17 mouse cellular contexts compared by ENCODE assay signal in genomic region chr3:22137793-22138579, GRCm38 (mm10).
DNase-seq lines count a peak whose midpoint lies in the region; ATAC-seq lines count a peak whose summit lies in the region.
"Had no signal": no experiment of that assay in that cellular context is flagged by ENCODE, and none has a peak within 500 bp of the region (broad histone marks: within the 10 kb centered on the region; RNA-seq: fewer than 3 reads in every experiment).

No protein-coding gene starts in this region.

- 78% methylated on average over 9 of the region's 9 CpGs for WGBS in heart, embryonic 15.5 days

- H3K9me3 ChIP-seq in heart, embryonic 15.5 days (replicated peaks), result no peaks in the 10 kb centered on the region
- H3K9me3 ChIP-seq: forebrain, embryonic 12.5 days; G1E; neural tube, embryonic 15.5 days had no signal

- H3K4me1 ChIP-seq in heart, embryonic 15.5 days (replicated peaks), result peaks cover 7% of the 10 kb centered on the region; the same call in 1 of the 2 replicates

- H3K27ac ChIP-seq in heart, embryonic 15.5 days, result 0 out of 2 replicates have a peak overlapping the region, but pooled peaks have one; percentile 9
- H3K27ac ChIP-seq: forebrain, embryonic 12.5 days; liver, embryonic 14.5 days; neural tube, embryonic 15.5 days had no signal

- no peak overlapping the region for H3K4me3 ChIP-seq in heart, embryonic 15.5 days
- H3K4me3 ChIP-seq: forebrain, embryonic 12.5 days; neural tube, embryonic 15.5 days had no signal

- H3K4me2 ChIP-seq in heart, embryonic 15.5 days, result no peak overlapping the region
- H3K4me2 ChIP-seq: forebrain, embryonic 12.5 days; neural tube, embryonic 15.5 days had no signal

- H3K27me3 ChIP-seq in heart, embryonic 15.5 days, result no peaks in the 10 kb centered on the region
- H3K27me3 ChIP-seq: forebrain, embryonic 12.5 days; neural tube, embryonic 15.5 days had no signal

- no peak for ATAC-seq in heart, embryonic 15.5 days (replicated peaks; ENCODE audit: insufficient number of reproducible peaks, insufficient read depth, low FRiP score, low read depth)
- peak; percentile 52 for ATAC-seq in megakaryocyte-erythroid progenitor cell, adult 5-6 weeks (replicated peaks; ENCODE audit: low FRiP score, low TSS enrichment, poor library complexity, severe bottlenecking)
- no peak for ATAC-seq in erythroid progenitor cell, adult 5-6 weeks (replicated peaks; ENCODE audit: low FRiP score, poor library complexity, severe bottlenecking)
- ATAC-seq: midbrain, embryonic 16.5 days had no signal

- no peak overlapping the region for H3K9ac ChIP-seq in heart, embryonic 15.5 days
- H3K9ac ChIP-seq: forebrain, embryonic 12.5 days; liver, embryonic 14.5 days; neural tube, embryonic 15.5 days had no signal

- no peaks in the 10 kb centered on the region for H3K36me3 ChIP-seq in heart, embryonic 15.5 days
- H3K36me3 ChIP-seq: forebrain, embryonic 12.5 days; neural tube, embryonic 15.5 days had no signal

- DNase-seq in heart, postnatal 4 days, result no peak
- DNase-seq in thymus, postnatal 0 days (ENCODE audit: low spot score), result peak; percentile 48
- DNase-seq in thymus, postnatal 4 days, result no peak
- DNase-seq in gastrocnemius, adult 8-10 months (ENCODE audit: low spot score in 2 of 2), result no peak
- DNase-seq in frontal cortex, postnatal 14 days (ENCODE audit: low spot score in 2 of 2), result no peak
- DNase-seq: adrenal gland, postnatal 25 days; cerebellum, postnatal 25 days; kidney, adult 18-20 months; lung, postnatal 4 days had no signal
